In genomic region chr6:121073312-121073711, GRCm38 (mm10) we compare ENCODE assay signal across 20 mouse cellular contexts. TPM values are rescaled to one million over a fixed set of nuclear protein-coding genes. Genes with fewer than 3 reads are reported as not detected.
DNase-seq lines count a peak whose midpoint lies in the region; ATAC-seq and TF ChIP-seq lines count a peak whose summit lies in the region.
"Had no signal": no experiment of that assay in that cellular context is flagged by ENCODE, and none has a peak within 500 bp of the region (broad histone marks: within the 10 kb centered on the region; RNA-seq: fewer than 3 reads in every experiment).

No protein-coding gene starts in this region.

- H3K4me1 ChIP-seq in heart, adult 2 months (ENCODE audit: control insufficient read depth, insufficient read depth, low read length), result peaks cover 44% of the 10 kb centered on the region
- H3K4me1 ChIP-seq in heart, embryonic 11.5 days (ENCODE audit: control insufficient read depth, insufficient read depth, low read length), result peaks cover 58% of the 10 kb centered on the region

- H3K9me3 ChIP-seq in heart, embryonic 11.5 days (replicated peaks; ENCODE audit: control insufficient read depth, low read length), result no peaks in the 10 kb centered on the region
- H3K9me3 ChIP-seq: G1E had no signal

- no peak for ATAC-seq in heart, embryonic 11.5 days (replicated peaks; ENCODE audit: insufficient number of reproducible peaks, low FRiP score, low TSS enrichment)
- ATAC-seq: Patski had no signal

- TF ChIP-seq POLR2A in heart, adult 2 months (IDR thresholded peaks at IDR 0.05; ENCODE audit: insufficient read depth, low read depth, low read length), result no peak

- no peaks in the 10 kb centered on the region for H3K27me3 ChIP-seq in heart, adult 2 months (ENCODE audit: control insufficient read depth, insufficient read depth, low read length)
- H3K27me3 ChIP-seq in heart, embryonic 11.5 days (ENCODE audit: control insufficient read depth, insufficient read depth, low read length), result no peaks in the 10 kb centered on the region
- H3K27me3 ChIP-seq: CH12.LX, Patski had no signal

- H3K79me2 ChIP-seq in heart, adult 2 months (replicated peaks; ENCODE audit: control insufficient read depth, insufficient read depth, low read length), result no peaks in the 10 kb centered on the region

- no peak overlapping the region for H3K9ac ChIP-seq in heart, adult 2 months (ENCODE audit: low read depth, low read length)
- no peak overlapping the region for H3K9ac ChIP-seq in heart, embryonic 11.5 days (ENCODE audit: low read depth, low read length)

- intact Hi-C loops in gastrocnemius, adult 2 months (cut with DNase I), result no loop called here
- intact Hi-C loops in gastrocnemius, postnatal 36 days (cut with DNase I), result no loop called here
- intact Hi-C loops in heart, adult 2 months (cut with DNase I), result no loop called here

- no peak for TF ChIP-seq EP300 in heart, adult 2 months (IDR thresholded peaks at IDR 0.05; ENCODE audit: insufficient read depth, low read depth, low read length)

- H3K27ac ChIP-seq in gastrocnemius, adult 2 months, result peak overlapping the region; percentile 49
- H3K27ac ChIP-seq in heart, adult 2 months, result peak overlapping the region; percentile 26
- no peak overlapping the region for H3K27ac ChIP-seq in heart, embryonic 11.5 days (ENCODE audit: low read depth, low read length)
- H3K27ac ChIP-seq in layer of hippocampus, adult 2 months, result peak overlapping the region; percentile 8; the same call in 1 of the 2 replicates

- no peak for TF ChIP-seq CTCF in gastrocnemius, adult 2 months (IDR thresholded peaks at IDR 0.05)
- no peak for TF ChIP-seq CTCF in heart, adult 2 months (IDR thresholded peaks at IDR 0.05)
- no peak for TF ChIP-seq CTCF in layer of hippocampus, adult 2 months (conservative IDR thresholded peaks at IDR 0.05)

- H3K4me3 ChIP-seq in gastrocnemius, adult 2 months, result no peak overlapping the region
- H3K4me3 ChIP-seq in heart, adult 2 months, result no peak overlapping the region
- no peak overlapping the region for H3K4me3 ChIP-seq in heart, embryonic 11.5 days (ENCODE audit: low read depth, low read length)
- no peak overlapping the region for H3K4me3 ChIP-seq in layer of hippocampus, adult 2 months

- WGBS in heart, adult 2 months, result 58% methylated on average over 7 of the region's 7 CpGs
- 78% methylated on average over 7 of the region's 7 CpGs for WGBS in heart, embryonic 11.5 days (ENCODE audit: insufficient replicate concordance)

- no peak overlapping the region for H3K4me2 ChIP-seq in heart, embryonic 11.5 days

- DNase-seq in gastrocnemius, adult 2 months, result no peak
- no peak for DNase-seq in gastrocnemius, postnatal 36 days
- peak; percentile 95 for DNase-seq in heart, adult 11 months
- no peak for DNase-seq in heart, adult 18-20 months
- no peak for DNase-seq in heart, adult 2 months
- no peak for DNase-seq in layer of hippocampus, adult 2 months (ENCODE audit: low spot score in 2 of 2)
- no peak for DNase-seq in layer of hippocampus, adult 18-20 months (ENCODE audit: low spot score in 2 of 2)
- DNase-seq: adrenal gland, adult 2 months; adrenal gland, adult 8-10 months; adrenal gland, postnatal 10 days; adrenal gland, postnatal 14 days; adrenal gland, postnatal 25 days; adrenal gland, postnatal 36 days; B cell, adult 2 months; cerebellum, adult 11 months; cerebellum, adult 11-12 months had no signal

- H3K36me3 ChIP-seq in heart, adult 2 months (ENCODE audit: control insufficient read depth, insufficient read depth, low read length), result no peaks in the 10 kb centered on the region
- H3K36me3 ChIP-seq in heart, embryonic 11.5 days (ENCODE audit: control insufficient read depth, insufficient read depth, low read length), result no peaks in the 10 kb centered on the region

RNA-seq across cellular contexts. Expression of gene Mical3, which starts 57.5 kb away (rescaled TPM):
- 10 to 100 TPM; 53.3 to 71.9 TPM for total RNA-seq in gastrocnemius, adult 2 months (2021)
- 10 to 100 TPM; 49.6 to 54.7 TPM for total RNA-seq in gastrocnemius, postnatal 36 days (2021)
- total RNA-seq in heart, adult 18-20 months (2021), result 100 to 1,000 TPM; 109 to 123 TPM
- 100 to 1,000 TPM; 114 to 127 TPM for total RNA-seq in heart, adult 2 months (2021)
- 52.1 and 69.0 TPM in 2 replicates for polyA plus RNA-seq in heart, adult 2 months (2012; rRNA removed)
- polyA plus RNA-seq in heart, embryonic 11.5 days (2014; fragmentation: Nextera tagmentation; extraction: Ambion mirVana), result 32.3 and 53.2 TPM in 2 replicates
- 10 to 100 TPM; 89.5 to 94.6 TPM for total RNA-seq in layer of hippocampus, adult 2 months (2021)
- total RNA-seq in layer of hippocampus, adult 18-20 months (2021), result 10 to 100 TPM; 75.0 to 80.8 TPM
